Mouse (Mus musculus) cerebellum, adult (tissue): ENCODE data around the gene Ntn4.
A peak's percentile ranks its signal among the peaks of the same experiment; 100 is the strongest.

ENCODE experiments used
- ATAC-seq: cut with Nextera tagmentation; 2 replicates; pipeline ENCODE4 v1.9.2; 2017; ENCODE audit warnings: mild to moderate bottlenecking, moderate library complexity, mixed read lengths; ENCODE audit not compliant: insufficient number of reproducible peaks, low FRiP score, low TSS enrichment

Gene Ntn4

GRCm38 (mm10) chr10:93768222-93768621 is 127.7 kb downstream of the Ntn4 start:
- no peak for ATAC-seq

GRCm38 (mm10) chr10:93771931-93772465 is 131.5 kb downstream of the Ntn4 start:
- ATAC-seq: peak; percentile 89

- no peak for ATAC-seq
These were observed 132.0 kb downstream of the Ntn4 start for GRCm38 (mm10) chr10:93772492-93772891.

GRCm38 (mm10) chr10:93776731-93777151 is 136.3 kb downstream of the Ntn4 start:
- ATAC-seq: no peak

GRCm38 (mm10) chr10:93777372-93777771 is 136.9 kb downstream of the Ntn4 start:
- ATAC-seq: peak; percentile 64

GRCm38 (mm10) chr10:93783216-93784013 is 142.9 kb downstream of the Ntn4 start:
- no peak for ATAC-seq
